Mouse (Mus musculus) hindbrain, embryonic 15.5 days (tissue): ENCODE measurements around the gene Lbx2. TPM values are rescaled to one million over a fixed set of nuclear protein-coding genes. Genes with fewer than 3 reads are reported as not detected.

Experiments used
- ATAC-seq: fragments of 200-750 bp; cut with Nextera tagmentation; 2 replicates; pipeline ENCODE4 v1.8.0; 2017; ENCODE audit warnings: low read depth, moderate number of reproducible peaks, moderate TSS enrichment; ENCODE audit not compliant: low FRiP score
- H3K27ac ChIP-seq: fragments of 300-500 bp; sonication (generic); replicated peaks from 2 replicates; pipeline ENCODE4 v1.5.1; 2015; ENCODE audit warnings: mild to moderate bottlenecking, inconsistent platforms
- H3K27me3 ChIP-seq: fragments of 300-500 bp; sonication (generic); 2 replicates; pipeline ENCODE4 v1.6.1; 2015; ENCODE audit warnings: control low read depth, inconsistent platforms
- H3K36me3 ChIP-seq: fragments of 300-500 bp; sonication (generic); 2 replicates; pipeline ENCODE4 v1.6.1; 2015; ENCODE audit warnings: control low read depth, inconsistent platforms
- H3K4me1 ChIP-seq: fragments of 300-500 bp; sonication (generic); replicated peaks from 2 replicates; pipeline ENCODE4 v1.6.1; 2015; ENCODE audit warnings: control low read depth, inconsistent platforms
- H3K4me2 ChIP-seq: fragments of 300-500 bp; sonication (generic); 2 replicates; pipeline ENCODE4 v1.6.1; 2015; ENCODE audit warnings: moderate library complexity, mild to moderate bottlenecking, inconsistent platforms
- H3K4me3 ChIP-seq: fragments of 300-500 bp; sonication (generic); 2 replicates; pipeline ENCODE4 v1.5.1; 2015; ENCODE audit warnings: mild to moderate bottlenecking, inconsistent platforms
- H3K9ac ChIP-seq: fragments of 300-500 bp; sonication (generic); 2 replicates; pipeline ENCODE4 v1.6.1; 2015; ENCODE audit warnings: inconsistent platforms
- H3K9me3 ChIP-seq: fragments of 300-500 bp; sonication (generic); 2 replicates; pipeline ENCODE4 v1.6.1; 2016; ENCODE audit warnings: control low read depth, inconsistent platforms
- WGBS: fragments of 180-500 bp; shearing (Covaris S2); methylation state at CpG from one replicate; pipeline ENCODE4 v1.1.7; 2015; 5-methylcytosine and 5-hydroxymethylcytosine counted together
- polyA plus RNA-seq: library from polyadenylated mRNA; unstranded; fragments of >200 nt; fragmentation: Nextera tagmentation; extraction: Ambion mirVana; gene quantifications from 2 replicates; pipeline ENCODE4 v1.2.1, GENCODE M21; 2015

The Lbx2 gene
- not detected in 2 replicates for polyA plus RNA-seq

- H3K36me3 ChIP-seq = peaks cover 6% of the 10 kb centered on the region
- H3K9me3 ChIP-seq = no peaks in the 10 kb centered on the region
- peaks cover 12% of the 10 kb centered on the region for H3K4me1 ChIP-seq
- no peak within 1 kb of the TSS for H3K9ac ChIP-seq
- peak within 1 kb of the TSS; percentile 37; the same call in 1 of the 2 replicates for H3K4me2 ChIP-seq
- no peak for ATAC-seq
- no peak within 1 kb of the TSS for H3K27ac ChIP-seq
- peaks cover 89% of the 10 kb centered on the region for H3K27me3 ChIP-seq
- WGBS = 5% methylated on average over 42 of the region's 42 CpGs
- 0 out of 2 replicates have a peak within 1 kb of the TSS, but pooled peaks have one; percentile 0 for H3K4me3 ChIP-seq
Measured at GRCm38 (mm10) chr6:83086121-83087035, at the start of gene Lbx2. Gene Lbx2 (plus strand): TSS chr6:83086367.

- 83% methylated on average over 8 of the region's 8 CpGs for WGBS
- Histone ChIP-seq H3K4me1 (peaks cover 29% of the 10 kb centered on the region), H3K4me3 (no peak overlapping the region), H3K27ac (no peak overlapping the region), H3K9ac (no peak overlapping the region), H3K4me2 (no peak overlapping the region), H3K36me3 (no peaks in the 10 kb centered on the region), H3K9me3 (no peaks in the 10 kb centered on the region), H3K27me3 (peaks cover 21% of the 10 kb centered on the region)
- no peak for ATAC-seq
Measured at GRCm38 (mm10) chr6:83037188-83037587, 49.0 kb upstream of the Lbx2 start.

GRCm38 (mm10) chr6:83038496-83039012 lies 47.6 kb upstream of the Lbx2 start:
- Histone ChIP-seq H3K27ac (no peak overlapping the region), H3K36me3 (no peaks in the 10 kb centered on the region), H3K9me3 (no peaks in the 10 kb centered on the region), H3K4me2 (peak overlapping the region; percentile 68), H3K27me3 (peaks cover 19% of the 10 kb centered on the region), H3K9ac (peak overlapping the region; percentile 21; the same call in 1 of the 2 replicates), H3K4me3 (peak overlapping the region; percentile 34), H3K4me1 (peaks cover 16% of the 10 kb centered on the region)
- WGBS = 11% methylated on average over 24 of the region's 24 CpGs
- ATAC-seq = peak; percentile 65

GRCm38 (mm10) chr6:83040601-83041000 lies 45.6 kb upstream of the Lbx2 start:
- WGBS = 70% methylated on average over 5 of the region's 5 CpGs
- Histone ChIP-seq H3K27ac (no peak overlapping the region), H3K4me3 (no peak overlapping the region), H3K4me1 (peaks cover 10% of the 10 kb centered on the region), H3K36me3 (no peaks in the 10 kb centered on the region), H3K4me2 (no peak overlapping the region), H3K9me3 (no peaks in the 10 kb centered on the region), H3K9ac (no peak overlapping the region), H3K27me3 (0 out of 2 replicates have a peak, but pooled peaks cover 5% of the 10 kb centered on the region)
- ATAC-seq = no peak

GRCm38 (mm10) chr6:83043561-83043960 lies 42.6 kb upstream of the Lbx2 start:
- ATAC-seq = no peak
- Histone ChIP-seq H3K4me3 (no peak overlapping the region), H3K36me3 (no peaks in the 10 kb centered on the region), H3K9ac (no peak overlapping the region), H3K4me1 (peaks cover 4% of the 10 kb centered on the region), H3K27me3 (no peaks in the 10 kb centered on the region), H3K9me3 (no peaks in the 10 kb centered on the region), H3K4me2 (no peak overlapping the region), H3K27ac (no peak overlapping the region)
- WGBS = 68% methylated on average over 6 of the region's 6 CpGs

- 92% methylated on average over 5 of the region's 5 CpGs for WGBS
- ATAC-seq = no peak
- Histone ChIP-seq H3K4me1 (no peaks in the 10 kb centered on the region; the same call in 1 of the 2 replicates), H3K9ac (no peak overlapping the region), H3K27me3 (no peaks in the 10 kb centered on the region), H3K27ac (no peak overlapping the region), H3K4me3 (no peak overlapping the region), H3K4me2 (no peak overlapping the region), H3K36me3 (no peaks in the 10 kb centered on the region), H3K9me3 (no peaks in the 10 kb centered on the region)
Measured at GRCm38 (mm10) chr6:83043993-83044392, 42.2 kb upstream of the Lbx2 start.

- Histone ChIP-seq H3K27ac (no peak overlapping the region), H3K4me2 (no peak overlapping the region), H3K36me3 (no peaks in the 10 kb centered on the region), H3K4me1 (no peaks in the 10 kb centered on the region), H3K4me3 (no peak overlapping the region), H3K9ac (no peak overlapping the region), H3K27me3 (no peaks in the 10 kb centered on the region), H3K9me3 (no peaks in the 10 kb centered on the region)
- WGBS = 84% methylated on average over 9 of the region's 9 CpGs
- no peak for ATAC-seq
Measured at GRCm38 (mm10) chr6:83044742-83045141, 41.4 kb upstream of the Lbx2 start.

GRCm38 (mm10) chr6:83049367-83049766 lies 36.8 kb upstream of the Lbx2 start:
- WGBS = 75% methylated on average over 10 of the region's 10 CpGs
- Histone ChIP-seq H3K4me1 (peaks cover 17% of the 10 kb centered on the region), H3K4me2 (no peak overlapping the region), H3K4me3 (no peak overlapping the region), H3K36me3 (no peaks in the 10 kb centered on the region), H3K9ac (no peak overlapping the region), H3K27me3 (no peaks in the 10 kb centered on the region), H3K9me3 (no peaks in the 10 kb centered on the region), H3K27ac (no peak overlapping the region)
- ATAC-seq = no peak

GRCm38 (mm10) chr6:83053136-83053960 lies 32.8 kb upstream of the Lbx2 start:
- Histone ChIP-seq H3K36me3 (peaks cover 14% of the 10 kb centered on the region), H3K4me1 (peaks cover 29% of the 10 kb centered on the region), H3K27me3 (no peaks in the 10 kb centered on the region), H3K4me2 (peak overlapping the region; percentile 92), H3K9ac (peak overlapping the region; percentile 86), H3K4me3 (peak overlapping the region; percentile 78), H3K9me3 (no peaks in the 10 kb centered on the region), H3K27ac (peak overlapping the region; percentile 87)
- ATAC-seq = no peak
- WGBS = 2% methylated on average over 26 of the region's 26 CpGs

- H3K4me1 ChIP-seq = peaks cover 29% of the 10 kb centered on the region
- H3K36me3 ChIP-seq = peaks cover 14% of the 10 kb centered on the region
- peak within 1 kb of the TSS; percentile 86 for H3K9ac ChIP-seq
- under 1% methylated on average over 64 of the region's 64 CpGs for WGBS
- H3K4me3 ChIP-seq = peak within 1 kb of the TSS; percentile 78
- peak within 1 kb of the TSS; percentile 92 for H3K4me2 ChIP-seq
- ATAC-seq = peak; percentile 98
- H3K27ac ChIP-seq = peak within 1 kb of the TSS; percentile 87
- no peaks in the 10 kb centered on the region for H3K27me3 ChIP-seq
- no peaks in the 10 kb centered on the region for H3K9me3 ChIP-seq
Measured at GRCm38 (mm10) chr6:83054074-83054851, 31.9 kb upstream of the Lbx2 start, which contains the start of gene Aup1. Gene Aup1 (plus strand): TSS chr6:83054521.

GRCm38 (mm10) chr6:83054871-83055431 lies 31.2 kb upstream of the Lbx2 start, which contains the start of gene Htra2:
Gene Htra2 (minus strand): TSS chr6:83055273.
- Histone ChIP-seq H3K9me3 (no peaks in the 10 kb centered on the region), H3K4me1 (peaks cover 29% of the 10 kb centered on the region), H3K4me2 (peak within 1 kb of the TSS; percentile 92), H3K4me3 (peak within 1 kb of the TSS; percentile 78), H3K27me3 (no peaks in the 10 kb centered on the region), H3K9ac (peak within 1 kb of the TSS; percentile 86), H3K36me3 (peaks cover 14% of the 10 kb centered on the region), H3K27ac (peak within 1 kb of the TSS; percentile 87)
- ATAC-seq = peak; percentile 17; the same call in 1 of the 2 replicates
- WGBS = under 1% methylated on average over 50 of the region's 50 CpGs
